Mouse (Mus musculus) adrenal gland, postnatal 25 days (tissue): ENCODE data around the gene Rcor3. TPM values are rescaled to one million over a fixed set of nuclear protein-coding genes. Genes with fewer than 3 reads are reported as not detected.

Source experiments
- DNase-seq: peaks from one replicate; pipeline ENCODE4 v3.0.0; 2021; ENCODE audit warnings: mixed read lengths
- long read RNA-seq: library from polyadenylated mRNA; stranded (forward); transcript quantifications from one replicate; pipeline ENCODE4 v2.0.0, GENCODE M21; 2021
- total RNA-seq: library from RNA; stranded (reverse); gene quantifications from 2 replicates; pipeline ENCODE4 v1.2.3, GENCODE M21; 2021

Gene Rcor3
- 40.6 and 46.7 TPM in 2 replicates for total RNA-seq
- long read RNA-seq, partial matches to known transcripts = 1 of 12 reads
- long read RNA-seq, other reads (novel, unspliced or antisense) = 3 of 12 reads

- peak; percentile 89 for DNase-seq
Measured at GRCm38 (mm10) chr1:192137926-192138910, at the start of gene Rcor3. Gene Rcor3, minus strand, starts transcription at chr1:192138062.

- no peak for DNase-seq
Measured at GRCm38 (mm10) chr1:192181696-192182257, 43.9 kb upstream of the Rcor3 start.

GRCm38 (mm10) chr1:192179877-192180276 is 42.0 kb upstream of the Rcor3 start:
- no peak for DNase-seq

DNA sequence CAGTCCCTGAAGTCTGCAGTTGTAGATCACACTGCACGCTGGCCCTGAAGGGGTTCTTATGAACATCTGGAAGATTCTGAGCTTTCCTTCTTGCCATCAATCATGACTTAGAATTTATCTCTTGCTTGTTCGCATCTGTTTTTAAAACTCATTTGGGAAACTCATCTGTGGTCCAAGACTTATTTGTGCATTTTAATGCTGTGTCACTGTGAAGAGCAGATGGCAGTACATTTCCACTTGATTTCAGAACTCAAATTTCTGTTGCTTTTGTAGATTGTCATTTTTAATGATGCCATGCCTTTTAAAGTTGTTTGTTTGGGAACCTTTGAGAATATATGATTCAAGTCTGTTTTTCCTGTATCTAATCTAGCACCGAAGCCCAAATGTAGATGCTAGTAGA is 33.6 kb upstream of the Rcor3 start:
- no peak for DNase-seq

GRCm38 (mm10) chr1:192151179-192151578 is 13.3 kb upstream of the Rcor3 start:
- DNase-seq = no peak

DNA sequence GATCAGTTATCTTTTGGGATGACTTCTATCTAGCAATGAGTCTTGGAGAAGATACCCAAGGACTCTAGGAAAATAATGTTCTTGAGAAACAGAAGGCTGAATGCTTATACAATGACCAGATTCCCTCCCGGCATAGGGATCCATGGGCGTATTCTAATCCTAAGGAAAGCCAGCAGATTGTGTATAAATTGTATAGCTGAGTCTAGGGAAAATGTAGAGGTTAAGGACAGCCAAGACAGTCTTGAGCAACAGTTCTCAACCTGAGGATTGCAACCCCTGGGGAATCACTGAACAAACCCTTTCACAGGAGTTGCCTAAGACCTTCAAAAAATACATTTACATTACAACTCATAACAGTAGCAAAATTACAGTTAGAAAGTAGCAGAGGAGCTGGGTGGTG is 2.5 kb upstream of the Rcor3 start:
- no peak for DNase-seq

- DNase-seq = peak; percentile 54
Measured at GRCm38 (mm10) chr1:192137291-192137925, 454 bp downstream of the Rcor3 start.

DNA sequence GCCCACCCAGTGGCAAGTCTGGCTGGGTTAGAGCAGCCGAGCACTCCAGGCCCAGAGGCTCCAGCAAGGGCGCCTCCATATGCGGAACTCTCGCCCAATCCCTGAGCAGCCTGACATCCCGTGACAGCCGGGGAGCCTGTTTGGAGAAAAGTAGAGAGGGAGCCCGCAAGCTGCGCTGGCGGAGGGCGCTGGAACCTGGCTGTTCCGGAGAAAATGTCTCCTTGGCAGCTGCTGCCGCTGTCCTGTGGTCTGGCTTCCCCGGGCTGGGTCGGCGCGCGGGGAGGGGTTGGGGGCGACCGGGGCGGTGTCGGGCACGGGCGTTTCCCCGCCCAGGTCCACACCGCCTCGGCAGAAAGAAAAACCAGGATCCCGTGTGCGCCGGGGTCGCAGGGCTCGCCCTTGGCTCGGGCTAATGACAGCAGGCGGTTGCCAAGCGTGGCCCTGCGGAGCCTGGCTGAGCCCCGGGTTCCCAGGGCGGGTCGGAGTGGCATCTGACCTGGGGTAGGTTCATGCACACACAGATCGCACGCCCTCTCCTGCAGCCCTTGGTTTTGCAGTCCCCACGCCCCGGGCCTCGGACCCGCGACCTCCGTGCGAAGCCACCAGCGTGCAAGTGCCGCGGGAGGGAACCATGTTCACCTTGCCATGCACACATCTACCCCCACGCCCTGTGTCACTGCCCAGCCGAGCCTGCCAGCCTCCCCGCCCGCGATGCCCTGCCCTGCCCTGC is 1.1 kb downstream of the Rcor3 start:
- DNase-seq = peak; percentile 83

DNA sequence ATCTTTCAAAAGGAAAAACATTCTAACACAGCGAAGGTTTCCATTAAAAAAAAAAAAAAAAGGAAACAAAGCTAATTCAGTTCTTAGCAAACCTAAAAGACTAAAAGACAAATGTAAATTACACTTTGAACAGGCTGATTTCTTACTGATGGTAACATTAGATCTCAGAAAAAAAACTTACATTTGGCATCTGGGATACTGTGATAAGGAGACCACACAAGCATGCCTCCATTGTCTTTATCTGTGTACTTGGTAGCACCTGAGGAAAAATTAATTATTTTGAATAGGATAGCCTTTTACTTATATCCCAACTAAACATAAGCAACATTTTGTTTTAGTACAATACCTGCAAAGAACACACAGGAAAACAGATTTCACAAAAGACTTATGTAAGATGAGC is 7.7 kb downstream of the Rcor3 start:
- no peak for DNase-seq

DNA sequence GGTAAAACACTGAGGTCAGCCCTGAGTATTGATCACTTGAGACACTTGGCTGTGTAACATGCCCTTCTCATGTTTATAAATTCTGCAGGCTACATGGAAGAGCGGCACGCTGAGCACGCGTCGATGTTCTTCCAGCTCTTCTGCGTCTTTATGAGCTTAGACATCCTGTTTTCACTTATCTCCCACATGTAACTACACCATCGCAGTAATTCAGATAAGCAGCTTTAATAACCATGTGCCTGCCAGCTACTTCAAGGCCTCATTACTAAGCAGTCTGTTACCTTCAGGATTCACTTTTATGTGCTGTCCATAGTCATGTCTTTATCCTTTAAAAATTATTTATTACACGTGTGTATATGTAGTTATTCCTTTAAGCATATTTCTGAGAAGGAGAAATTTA is 9.5 kb downstream of the Rcor3 start:
- no peak for DNase-seq

GRCm38 (mm10) chr1:192125761-192126160 is 12.1 kb downstream of the Rcor3 start:
- DNase-seq = no peak

- DNase-seq = no peak
Measured at GRCm38 (mm10) chr1:192116262-192116661, 21.6 kb downstream of the Rcor3 start.

GRCm38 (mm10) chr1:192115378-192115777 is 22.5 kb downstream of the Rcor3 start:
- DNase-seq = no peak

DNA sequence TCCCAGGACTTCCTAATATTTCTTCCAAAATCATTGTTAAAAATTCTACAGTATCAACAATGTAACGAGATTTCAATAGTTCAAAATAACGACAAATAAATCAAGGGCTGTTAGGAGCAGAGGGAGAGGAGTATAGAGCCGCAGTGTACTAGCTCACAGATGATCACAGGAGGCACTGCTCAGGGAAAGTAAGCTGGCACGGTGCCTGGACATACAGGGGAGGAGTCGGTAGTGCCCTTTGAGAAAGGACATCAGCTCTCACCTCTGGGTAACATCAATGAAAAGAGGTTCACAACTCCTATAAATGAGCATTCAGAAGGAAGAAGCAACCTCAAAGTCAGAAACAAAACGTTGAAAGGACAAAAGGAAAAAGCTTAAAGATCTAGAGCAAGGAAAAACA is 28.7 kb downstream of the Rcor3 start:
- DNase-seq = peak; percentile 61

- no peak for DNase-seq
Measured at GRCm38 (mm10) chr1:192107352-192107751, 30.5 kb downstream of the Rcor3 start.

GRCm38 (mm10) chr1:192105902-192106389 is 31.9 kb downstream of the Rcor3 start:
- DNase-seq = no peak

- DNase-seq = no peak
Measured at GRCm38 (mm10) chr1:192104021-192104420, 33.8 kb downstream of the Rcor3 start.

DNA sequence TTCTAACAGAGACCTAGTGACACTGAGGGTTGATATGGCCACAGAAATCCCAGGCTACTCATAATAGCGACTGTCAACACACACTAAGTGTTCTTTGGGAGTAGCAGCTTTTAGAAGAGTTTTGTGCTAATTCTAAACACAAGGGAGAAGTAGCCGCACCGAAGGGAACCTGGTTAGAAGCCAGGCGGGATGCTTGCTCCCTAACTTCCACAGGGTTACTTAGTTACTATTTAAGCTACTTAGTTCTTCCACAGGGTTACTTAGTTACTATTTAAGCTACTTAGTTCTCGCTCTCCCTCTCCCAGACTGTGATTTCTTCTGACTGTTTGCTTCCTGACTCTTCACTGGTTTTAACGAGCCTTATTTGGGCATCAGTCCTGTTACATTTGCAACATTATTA is 34.7 kb downstream of the Rcor3 start:
- no peak for DNase-seq

DNA sequence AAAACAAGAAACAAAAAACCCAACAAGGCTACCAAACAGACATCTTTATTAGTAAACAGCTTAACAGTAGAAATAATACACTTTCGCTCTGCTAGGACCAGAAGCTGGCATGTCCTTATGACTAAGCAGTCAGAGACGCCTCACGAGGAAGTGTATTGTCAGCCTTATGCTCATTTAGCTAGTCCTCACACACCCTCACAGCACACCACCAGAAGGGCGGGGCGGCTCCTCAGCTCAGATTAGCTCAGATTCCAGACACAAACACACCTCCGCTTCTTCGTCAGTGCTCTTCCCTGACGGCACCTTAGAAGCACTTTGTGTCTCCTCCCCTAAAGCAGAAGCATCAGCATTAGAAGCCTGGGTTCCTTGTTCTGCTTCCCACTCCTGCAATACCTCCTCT is 36.5 kb downstream of the Rcor3 start:
- no peak for DNase-seq

- no peak for DNase-seq
Measured at GRCm38 (mm10) chr1:192100742-192101141, 37.1 kb downstream of the Rcor3 start.

DNA sequence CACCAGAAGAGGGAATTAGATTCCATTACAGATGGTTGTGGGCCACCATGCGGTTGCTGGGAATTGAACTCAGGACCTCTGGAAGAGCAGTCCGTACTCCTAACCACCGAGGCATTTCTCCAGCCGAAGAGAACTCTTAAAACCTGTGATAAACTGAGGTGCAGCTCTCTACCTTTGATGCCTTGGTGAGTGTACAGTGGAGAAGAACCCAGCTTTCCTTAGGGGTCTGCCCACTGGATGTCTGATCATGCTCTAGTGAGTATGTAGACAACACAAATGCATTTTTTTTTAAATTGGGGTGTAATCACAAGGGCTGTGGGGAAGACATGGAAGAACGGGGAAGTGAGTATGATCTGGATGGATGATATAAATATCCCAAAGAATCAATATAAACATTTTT is 42.2 kb downstream of the Rcor3 start:
- DNase-seq = no peak
